Mouse (Mus musculus) heart, postnatal 36 days (tissue): Measurements from ENCODE around the gene Pip5k1c. TPM values are rescaled to one million over a fixed set of nuclear protein-coding genes. Genes with fewer than 3 reads are reported as not detected.
A peak's percentile ranks its signal among the peaks of the same experiment; 100 is the strongest.

ENCODE experiments used
- DNase-seq, 2 experiments: peaks; one replicate each; pipeline ENCODE4 v3.0.0; 2021 to 2022
- intact Hi-C: fragments of 180-260 bp; cut with DNase I; formaldehyde crosslinking; loops from one replicate; pipeline ENCODE4 v1.15.1; 2025
- total RNA-seq, 2 experiments: library from RNA; stranded (reverse); gene quantifications; 2 replicates each; pipeline ENCODE4 v1.2.3; 2021

Gene Pip5k1c
- total RNA-seq, 2 experiments from 2014 or later = 31.5 to 33.3 TPM

DNA sequence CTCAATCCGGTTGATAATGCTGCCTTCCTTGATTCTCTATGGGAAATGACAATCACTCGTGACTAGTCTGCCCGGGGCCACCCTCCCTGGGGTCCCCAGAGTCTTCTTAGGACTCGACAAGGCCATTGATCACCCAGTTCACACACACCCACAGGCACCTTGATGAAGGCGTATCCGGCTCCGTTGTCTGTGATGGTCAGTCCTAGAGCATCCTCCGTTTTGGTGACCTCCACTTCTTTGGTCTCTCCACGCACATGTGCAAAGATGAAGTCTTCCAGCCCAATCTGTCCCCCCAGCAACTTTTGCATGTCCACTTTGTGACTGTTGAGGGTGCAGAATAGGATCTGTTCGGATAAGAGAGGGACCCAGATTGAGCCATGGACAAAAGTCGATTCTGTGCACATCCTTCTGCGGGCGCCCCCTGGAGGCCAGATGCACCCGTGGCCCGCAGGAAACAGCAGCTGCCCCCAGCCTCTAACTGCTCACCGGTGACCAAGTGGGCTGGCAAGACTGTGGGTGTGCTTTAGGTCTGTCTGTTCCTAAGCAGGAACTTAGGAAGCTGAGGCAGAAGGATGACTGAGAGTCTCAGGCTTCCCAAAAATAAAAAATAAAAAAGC is 48.7 kb downstream of the Pip5k1c start:
- peak; percentile 78 to 86 for DNase-seq
- intact Hi-C loops = loop anchor here (2.0 kb wide), 2 partner anchors 15 to 53 kb away; no protein-coding TSS in a partner anchor

DNA sequence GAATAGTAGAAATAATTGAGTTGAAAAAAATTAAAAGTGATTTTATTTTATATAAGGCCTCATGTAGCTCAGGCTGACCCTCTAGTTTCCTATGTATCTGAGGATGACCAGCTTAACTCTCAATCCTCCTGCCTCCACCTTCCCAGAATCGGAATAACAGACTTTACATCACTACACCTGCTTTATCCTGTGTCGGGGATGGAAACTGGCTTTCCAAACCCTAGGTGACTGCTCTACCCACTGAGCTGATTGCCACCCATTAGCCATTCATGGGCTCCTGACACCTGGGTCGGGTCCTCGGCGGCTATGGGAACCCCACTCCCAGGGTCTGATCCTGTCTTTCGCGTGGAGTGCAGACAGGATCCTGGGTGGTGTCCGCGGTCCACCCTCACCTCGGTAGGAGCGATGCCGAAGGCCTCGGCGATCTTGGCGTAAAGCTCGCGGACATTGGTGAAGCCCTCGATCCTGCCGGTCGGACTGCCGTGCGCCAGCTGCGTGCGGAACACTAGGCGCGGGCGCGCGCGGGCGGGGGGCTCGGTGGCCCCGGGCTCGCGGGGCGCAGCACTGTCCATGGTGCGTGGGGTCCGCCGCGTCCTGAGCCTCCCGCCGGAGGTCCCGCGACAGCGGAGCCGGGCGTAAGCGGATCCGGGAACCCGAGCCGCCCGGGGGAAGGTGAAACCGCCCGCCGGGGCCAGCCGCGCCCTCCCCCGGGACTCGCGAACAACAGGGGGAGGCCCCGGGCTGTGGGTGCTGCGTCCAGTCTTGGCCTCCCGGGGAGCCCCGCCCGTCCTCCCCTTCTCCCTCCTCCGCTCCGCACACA is 50.1 kb downstream of the Pip5k1c start, which contains the start of gene Gipc3:
TSS of gene Gipc3 (minus strand) at position 581 of the 820 bp plus-strand sequence.
- DNase-seq = peak in 1 of 2 experiments; percentile 49
- intact Hi-C loops = no loop called here

DNA sequence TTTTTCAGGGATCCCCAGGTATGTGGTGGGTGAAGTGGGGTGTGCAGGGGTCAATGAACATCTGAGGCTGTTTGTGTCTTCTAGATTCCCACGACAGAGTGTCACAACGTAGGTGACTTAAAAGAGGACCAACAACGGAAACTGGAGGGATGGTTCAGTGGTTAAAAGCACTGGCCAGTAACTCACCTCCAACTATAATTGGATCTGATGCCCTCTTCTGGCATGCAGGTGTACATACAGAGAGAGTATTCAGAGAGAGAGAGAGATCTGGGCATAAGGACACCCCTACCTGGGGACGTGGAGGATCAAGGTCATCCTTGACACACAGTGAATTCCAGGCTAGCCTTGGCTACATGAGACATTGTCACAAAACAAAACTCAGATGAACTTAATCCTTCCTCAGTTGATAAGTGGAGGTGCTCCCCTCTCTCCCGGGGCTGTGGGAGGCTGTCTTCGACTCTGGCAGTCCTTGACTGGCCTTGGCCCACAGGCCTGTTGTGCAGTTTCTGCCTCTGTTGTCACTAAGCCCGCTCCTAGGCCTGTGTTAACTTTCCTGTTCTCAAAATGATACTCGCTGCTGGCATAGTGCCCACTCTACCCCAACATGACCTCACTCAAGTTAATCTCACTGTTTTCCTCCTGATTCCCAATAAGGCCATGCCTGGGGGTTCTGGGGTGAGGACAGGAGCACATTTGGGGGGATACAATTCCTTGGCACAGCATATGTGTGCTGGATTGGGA is 51.8 kb downstream of the Pip5k1c start:
- DNase-seq = peak in 1 of 2 experiments; percentile 18

DNA sequence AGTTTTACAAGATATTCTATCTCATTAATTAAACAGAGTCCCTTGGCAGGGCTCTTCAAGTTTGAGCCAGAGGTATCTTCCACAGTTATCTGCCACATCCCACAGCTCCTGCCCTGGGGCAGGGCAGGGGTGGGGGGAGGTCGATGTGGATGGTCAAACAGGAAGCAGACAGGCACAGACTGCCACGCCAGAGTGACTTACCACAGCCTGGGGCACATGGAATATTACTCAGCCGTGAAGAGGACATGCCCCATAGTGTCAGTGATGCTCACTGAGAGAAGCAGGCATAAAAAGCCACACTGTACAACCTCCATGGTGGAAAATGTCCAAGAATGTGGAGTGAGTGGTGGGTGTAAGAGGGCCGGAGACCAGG is 52.4 kb downstream of the Pip5k1c start:
- DNase-seq = no peak
- intact Hi-C loops = no loop called here

More for the DNA sequence above, 51.8 kb downstream of the Pip5k1c start:
- intact Hi-C loops = no loop called here

DNA sequence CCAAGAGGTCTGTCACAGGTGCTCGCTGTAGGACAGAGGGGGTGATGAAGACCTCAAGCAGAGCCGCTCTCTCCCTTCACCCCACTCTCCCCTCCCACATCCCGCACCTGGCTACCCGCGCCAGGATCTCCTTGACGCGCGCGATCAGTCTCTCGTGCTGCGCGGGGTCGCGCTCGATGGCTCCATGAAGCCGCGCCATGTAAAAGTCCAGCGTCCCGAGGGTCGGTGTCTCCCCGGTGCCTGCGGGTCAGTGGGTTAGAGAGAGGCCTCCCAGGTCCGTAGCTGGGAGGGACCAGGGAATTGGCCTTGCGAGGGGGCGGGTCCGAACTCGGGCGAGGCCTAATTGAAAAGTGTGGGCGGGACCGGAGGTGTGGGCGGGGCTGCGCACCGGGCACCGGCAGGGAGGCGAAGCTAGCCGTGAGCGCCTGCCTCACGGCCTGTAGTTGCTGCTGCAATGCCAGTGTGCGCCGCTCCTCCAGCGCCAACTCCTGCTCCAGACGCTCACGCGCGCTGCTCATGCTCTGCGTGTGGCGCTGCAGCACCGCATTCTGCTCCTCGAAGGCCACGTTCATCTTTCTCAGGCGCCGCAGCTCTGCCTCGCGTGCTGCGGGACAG is 53.8 kb downstream of the Pip5k1c start:
- DNase-seq = peak in 1 of 2 experiments; percentile 17

DNA sequence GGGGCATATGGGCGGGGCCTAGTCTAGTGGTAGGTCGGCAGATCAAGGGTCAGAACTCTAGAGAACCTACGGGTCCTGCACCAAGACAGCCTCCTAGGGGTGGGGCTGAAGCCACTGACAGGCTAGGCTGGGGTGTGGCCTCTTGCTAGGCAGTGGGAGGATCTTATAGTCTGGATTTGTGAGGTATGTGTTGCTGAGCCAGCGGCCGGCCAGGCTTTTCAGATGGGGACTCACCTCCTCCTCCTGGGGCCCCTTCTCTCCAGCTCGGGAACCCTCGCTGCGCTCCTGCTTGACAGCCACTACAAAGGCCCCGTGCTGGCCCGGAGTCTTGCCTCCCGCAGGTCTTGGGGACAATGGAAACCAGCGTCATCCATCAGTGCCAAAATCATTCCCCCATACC is 56.4 kb downstream of the Pip5k1c start:
- intact Hi-C loops = no loop called here
- DNase-seq = peak in 1 of 2 experiments; percentile 27

More for the DNA sequence above, 53.8 kb downstream of the Pip5k1c start:
- intact Hi-C loops = no loop called here

DNA sequence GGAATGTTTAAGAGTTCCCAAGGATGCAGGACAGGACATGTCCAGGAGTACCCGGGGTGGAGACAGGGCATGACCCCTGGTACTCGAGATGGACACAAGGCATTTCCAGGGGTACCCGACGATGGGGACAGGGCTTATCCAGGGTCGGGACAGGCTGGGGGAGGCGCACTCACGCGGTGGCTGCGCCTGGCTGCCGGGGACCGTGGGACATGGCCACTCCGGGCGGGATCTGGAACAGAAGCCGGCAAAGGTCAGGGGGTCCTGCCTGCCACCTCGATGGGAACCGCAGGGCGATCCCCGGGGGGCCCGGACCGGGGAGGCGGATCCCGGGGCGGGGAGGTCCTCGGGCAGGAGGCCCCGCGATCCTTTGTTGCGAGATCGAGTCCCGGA is 57.2 kb downstream of the Pip5k1c start:
- no peak for DNase-seq
- intact Hi-C loops = no loop called here

DNA sequence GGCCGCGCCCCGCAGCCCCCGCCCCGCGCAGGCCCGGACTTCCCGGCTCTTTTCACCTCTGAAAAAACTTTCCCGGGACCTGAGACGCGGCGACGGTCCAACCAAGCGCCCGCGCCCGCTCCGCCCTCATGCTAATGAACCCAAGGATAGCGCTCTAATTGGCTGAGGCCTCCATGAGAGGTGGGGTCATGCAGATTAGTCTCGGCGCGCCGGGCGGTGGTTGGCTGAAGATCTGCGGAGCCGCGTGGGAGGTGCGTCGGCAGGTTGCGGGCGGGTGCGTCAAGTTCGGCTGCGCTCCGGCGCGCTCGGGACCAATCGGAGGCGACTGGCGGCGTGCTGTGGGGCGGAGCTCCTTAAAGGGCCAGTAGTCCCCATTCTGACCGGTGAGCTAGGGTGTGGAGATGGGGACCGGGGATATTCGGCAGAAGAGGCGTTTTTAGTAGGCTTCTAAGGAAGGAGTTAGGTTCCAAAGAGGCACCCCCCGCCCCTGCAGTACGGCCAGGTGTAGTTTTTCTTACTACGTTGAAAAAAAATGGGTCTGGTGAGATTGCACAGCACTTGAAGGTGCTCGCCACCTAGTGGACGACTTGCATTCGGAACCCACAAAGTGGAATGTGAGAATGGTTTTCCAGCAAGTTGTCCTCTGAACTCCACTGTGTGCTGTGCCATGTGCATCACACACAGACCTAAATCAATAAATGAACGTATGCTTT is 57.7 kb downstream of the Pip5k1c start, which contains the start of gene Hmg20b:
TSS of gene Hmg20b (minus strand) at position 130 of the 713 bp plus-strand sequence.
- DNase-seq = peak; percentile 98
- intact Hi-C loops = no loop called here

DNA sequence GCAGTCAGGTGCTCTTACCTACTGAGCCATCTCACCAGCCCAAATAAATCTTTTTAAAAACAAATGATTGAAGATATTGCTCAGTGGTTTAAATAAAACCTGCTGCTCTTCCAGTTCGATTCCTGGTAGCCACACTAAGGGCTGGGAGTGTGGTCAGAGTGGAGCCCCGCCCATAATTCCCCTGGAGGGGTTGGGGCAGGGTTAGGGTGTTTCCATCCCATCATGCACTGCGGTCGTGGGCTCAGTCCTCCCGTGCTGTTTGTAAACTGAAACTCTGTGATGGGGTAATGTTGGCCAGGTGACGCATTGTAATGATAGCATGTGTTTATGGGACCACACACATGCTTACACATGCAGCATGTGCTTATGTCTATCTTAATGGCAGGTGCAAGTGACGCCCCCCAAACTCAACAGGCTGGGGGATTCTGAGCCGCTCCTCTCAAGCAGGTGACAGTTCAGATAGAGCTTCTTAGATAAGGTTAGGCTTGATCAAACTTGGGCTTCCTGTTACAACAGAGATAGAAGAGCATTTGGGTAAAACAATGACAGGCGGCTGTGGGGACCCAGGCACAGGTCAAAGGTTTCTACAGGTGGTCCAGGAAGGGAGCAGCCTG is 59.0 kb downstream of the Pip5k1c start:
- DNase-seq = no peak
- intact Hi-C loops = loop anchor here (2.0 kb wide), 1 partner anchor 63 kb away; no protein-coding TSS in a partner anchor

DNA sequence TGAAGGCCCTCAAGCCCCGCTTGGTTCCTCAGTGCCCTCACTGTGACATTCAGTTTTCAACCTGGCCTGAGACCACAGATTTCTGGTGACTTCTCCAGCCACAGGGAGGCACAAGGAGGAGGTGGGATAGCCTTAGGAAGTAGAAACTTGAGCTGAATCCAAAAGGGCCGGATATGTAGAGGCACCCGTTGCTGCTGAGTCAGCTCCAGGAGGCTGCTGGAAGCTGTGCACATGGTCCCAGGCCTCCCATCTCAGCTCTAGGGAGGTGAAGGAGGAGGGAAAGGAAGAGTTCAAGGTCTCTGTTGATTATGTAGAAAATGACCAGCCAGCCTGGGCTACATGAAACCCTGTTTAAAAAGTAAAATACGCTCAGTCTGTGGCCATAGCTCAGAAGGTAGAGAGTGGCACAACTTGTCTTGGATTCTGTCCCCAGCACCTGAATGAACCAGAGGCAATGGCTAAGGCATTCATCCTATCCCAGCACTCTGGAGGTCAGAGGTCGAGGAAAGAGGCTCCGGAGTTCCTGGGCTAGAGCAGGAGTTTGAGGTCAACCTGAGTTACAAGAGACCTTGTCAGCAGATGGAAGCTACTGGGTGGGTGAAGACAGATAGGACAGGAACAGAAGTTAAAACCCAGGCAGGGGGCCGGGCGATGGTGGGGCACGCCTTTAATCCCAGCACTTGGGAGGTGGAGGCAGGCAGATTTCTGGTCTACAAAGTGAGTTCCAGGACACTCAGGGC is 62.1 kb downstream of the Pip5k1c start:
- no peak for DNase-seq
- intact Hi-C loops = no loop called here

DNA sequence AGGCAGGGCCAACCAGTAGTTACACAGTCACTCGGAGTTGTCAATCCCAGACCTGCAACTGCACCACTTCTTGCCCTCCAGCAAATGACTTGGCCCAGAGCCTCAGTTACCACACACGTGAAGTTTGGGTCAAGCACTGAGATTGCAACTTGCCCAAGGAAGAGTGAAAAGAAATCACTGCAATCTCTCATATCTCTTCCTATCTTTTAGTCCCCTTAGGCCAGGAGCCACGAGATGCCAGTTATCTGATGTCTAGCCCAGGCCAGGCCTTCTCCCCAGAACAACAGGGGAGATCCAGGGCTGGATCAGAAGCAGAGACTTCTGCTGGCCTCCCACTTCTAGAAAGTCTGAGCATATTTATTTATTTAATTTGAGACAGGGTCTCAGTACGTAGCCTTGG is 62.8 kb downstream of the Pip5k1c start:
- intact Hi-C loops = no loop called here
- no peak for DNase-seq

DNA sequence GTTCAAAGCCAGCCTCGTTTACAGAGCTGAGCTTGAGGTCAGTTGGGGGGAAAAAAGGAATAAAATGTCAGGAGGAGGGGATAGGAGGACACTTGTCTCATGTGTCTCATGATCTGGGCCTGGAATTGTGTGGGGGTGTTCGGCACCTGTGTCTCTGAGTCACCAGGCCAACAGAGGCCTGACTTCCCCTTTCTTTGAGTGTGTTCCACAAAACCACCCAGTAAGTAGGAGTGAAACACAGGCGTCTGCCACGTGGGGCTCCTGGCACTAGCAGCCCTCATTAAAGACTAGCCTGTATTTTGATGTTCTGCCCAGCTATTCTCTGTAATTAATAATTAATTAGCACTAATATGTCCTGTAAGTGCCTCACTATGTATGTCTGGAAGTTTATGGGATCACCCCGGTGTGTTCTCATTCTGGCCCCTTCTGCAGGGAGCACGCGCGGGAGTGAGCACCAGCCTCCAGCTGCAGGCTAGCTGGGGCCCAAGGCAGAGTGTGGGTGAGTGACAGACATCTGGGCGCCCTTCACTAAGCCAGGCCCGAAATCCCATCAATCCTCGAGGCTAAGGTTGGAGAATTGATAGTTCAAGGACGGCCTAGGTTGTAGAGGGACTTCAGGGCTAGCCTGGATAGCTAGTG is 63.7 kb downstream of the Pip5k1c start:
- intact Hi-C loops = no loop called here
- DNase-seq = no peak

DNA sequence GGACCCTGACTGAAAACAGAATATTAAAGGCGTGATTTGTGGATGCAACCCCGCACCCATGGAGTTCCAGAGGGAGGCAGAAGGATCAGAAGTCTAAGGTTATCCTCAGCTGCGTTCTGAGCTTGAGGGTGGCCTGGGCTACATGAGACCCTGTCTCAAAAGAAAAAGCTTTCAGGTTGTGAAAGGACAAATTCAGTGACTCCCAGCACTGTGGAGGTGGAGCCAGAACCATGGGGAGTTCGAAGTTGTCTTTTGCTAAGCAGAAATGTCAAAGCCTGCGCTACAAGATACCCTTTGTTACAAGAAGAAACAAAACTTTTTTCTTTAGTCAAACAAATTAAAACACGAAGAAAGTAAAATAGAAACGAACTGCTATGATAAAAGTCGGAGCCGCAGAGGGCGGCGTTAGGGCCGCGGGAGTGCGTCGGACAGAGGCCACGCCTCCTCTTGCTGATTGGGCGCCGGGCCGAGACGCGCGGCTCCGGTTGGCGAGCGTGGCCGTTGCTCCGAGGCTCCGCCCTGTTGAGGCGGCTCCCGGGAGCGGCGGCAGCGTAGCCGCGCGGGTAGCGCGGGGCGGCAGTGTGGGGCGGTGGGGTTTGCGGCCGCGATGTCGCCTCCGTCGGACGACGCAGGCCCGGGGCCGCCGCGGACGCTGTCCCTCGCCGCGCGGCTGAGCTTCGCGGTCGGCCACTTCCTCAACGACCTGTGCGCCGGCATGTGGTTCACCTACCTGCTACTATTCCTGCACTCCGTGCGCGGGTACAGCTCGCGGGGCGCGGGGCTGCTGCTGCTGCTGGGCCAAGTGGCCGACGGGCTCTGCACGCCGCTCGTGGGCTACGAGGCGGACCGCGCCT is 64.5 kb downstream of the Pip5k1c start, which contains the start of gene Mfsd12:
TSS of gene Mfsd12 (plus strand) at position 501 of the 854 bp plus-strand sequence.
- peak; percentile 92 to 93 for DNase-seq
- intact Hi-C loops = no loop called here

DNA sequence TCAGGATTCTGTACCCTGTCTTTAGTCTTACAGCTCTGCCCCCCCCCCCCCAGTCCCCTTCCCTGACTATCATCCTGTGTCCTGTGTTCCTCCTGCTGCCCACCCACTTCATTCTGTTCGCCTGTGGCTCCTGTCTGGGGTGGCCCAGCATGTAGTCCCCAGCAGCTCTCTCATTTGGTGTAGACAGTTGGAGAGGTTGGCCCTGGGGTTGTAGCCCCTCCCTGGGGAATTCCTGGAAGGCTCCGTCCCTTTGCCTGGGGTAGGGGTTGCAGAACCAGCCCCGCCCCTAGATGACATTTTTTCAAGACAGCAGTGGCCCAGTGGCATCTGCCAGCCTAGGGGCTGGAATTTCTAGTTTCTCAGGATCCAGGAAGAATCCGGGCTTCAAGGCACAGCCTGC is 65.4 kb downstream of the Pip5k1c start:
- DNase-seq = no peak
- intact Hi-C loops = no loop called here

DNA sequence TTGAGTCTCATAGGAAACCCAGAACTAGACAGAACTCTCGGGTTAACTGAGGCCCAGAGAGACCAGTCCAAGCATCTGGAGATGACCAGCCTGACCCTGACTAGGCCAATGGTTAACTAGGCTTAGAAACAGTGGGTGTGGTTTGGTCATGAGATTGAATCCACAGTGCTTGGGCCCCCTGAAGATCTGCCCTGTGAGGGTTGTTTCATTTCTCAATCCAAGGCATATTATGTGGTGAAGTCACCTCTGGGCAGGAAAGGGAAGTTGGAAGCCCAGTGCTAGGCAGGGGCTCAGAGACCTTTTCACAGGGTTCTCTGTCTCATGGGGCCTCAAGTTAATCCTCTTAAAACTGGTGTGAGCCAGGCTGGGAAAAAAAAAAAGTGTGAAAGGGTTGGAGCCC is 66.1 kb downstream of the Pip5k1c start:
- intact Hi-C loops = no loop called here
- DNase-seq = no peak

DNA sequence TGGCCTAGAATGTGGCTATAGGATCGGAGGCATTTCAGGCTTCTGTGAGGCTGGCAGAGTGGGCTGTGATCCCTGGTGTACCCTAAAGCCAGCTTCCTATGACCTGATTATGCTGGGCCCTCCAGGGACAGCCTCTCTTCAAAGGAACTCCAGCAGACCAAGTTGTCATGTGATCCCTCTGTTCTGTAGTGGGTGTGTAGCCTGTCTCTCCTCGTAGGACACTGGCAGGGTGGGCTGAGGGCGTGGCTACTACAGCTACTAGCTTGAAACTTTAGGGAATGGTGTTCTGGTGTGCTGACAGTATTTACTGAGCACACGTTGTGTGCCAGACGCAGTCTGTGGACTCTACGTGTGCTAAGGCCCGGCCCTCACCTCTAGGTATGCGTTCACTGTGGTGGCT is 68.0 kb downstream of the Pip5k1c start:
- no peak for DNase-seq
- intact Hi-C loops = no loop called here

DNA sequence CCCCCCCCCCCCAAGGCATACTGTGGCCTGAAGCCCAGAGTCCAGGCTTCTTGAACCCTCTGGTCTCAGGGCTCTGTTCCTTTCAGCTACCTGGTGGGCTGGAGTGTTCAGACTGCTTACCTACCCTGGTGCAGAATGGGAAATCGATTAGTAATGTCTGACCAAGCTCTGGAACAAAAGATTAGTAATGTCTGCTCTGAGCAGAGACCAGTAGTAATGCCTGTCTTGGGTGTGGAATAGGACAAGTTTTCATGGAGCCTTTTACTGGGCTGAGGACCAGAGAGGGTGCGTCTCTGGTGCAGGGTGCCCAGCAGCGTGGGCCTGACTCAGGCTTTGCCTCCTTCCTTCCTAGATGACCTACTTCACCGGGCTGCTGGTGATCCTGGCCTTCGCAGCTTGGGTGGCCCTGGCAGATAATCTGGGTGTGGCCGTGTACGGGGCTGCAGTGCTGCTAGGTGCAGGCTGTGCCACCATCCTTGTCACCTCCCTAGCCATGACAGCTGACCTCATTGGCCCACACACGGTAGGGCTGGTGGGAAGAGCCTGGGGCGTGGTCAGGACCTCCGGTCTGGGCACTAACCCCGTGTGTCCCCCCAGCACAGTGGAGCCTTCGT is 69.7 kb downstream of the Pip5k1c start:
- intact Hi-C loops = no loop called here
- DNase-seq = no peak
